Mouse (Mus musculus) central nervous system, embryonic 11.5 days (tissue): ENCODE data around the gene Cebpb. TPM values are rescaled to one million over a fixed set of nuclear protein-coding genes. Genes with fewer than 3 reads are reported as not detected.

ENCODE experiments used
- polyA plus RNA-seq: library from polyadenylated mRNA; depleted of rRNA; stranded (reverse); fragments of >200 nt; gene quantifications from 2 replicates; pipeline ENCODE4 v1.2.3, GENCODE M21; 2012; rRNA removed

Cebpb gene
- 6.3 and 6.8 TPM in 2 replicates for polyA plus RNA-seq

GRCm38 (mm10) chr2:167688498-167689451, at the start of gene Cebpb:
TSS of gene Cebpb (plus strand) at chr2:167688915.

GRCm38 (mm10) chr2:167661270-167662203, 27.2 kb upstream of the Cebpb start, which contains the start of gene Gm20431:
TSS of gene Gm20431 (minus strand) at chr2:167661496.

DNA sequence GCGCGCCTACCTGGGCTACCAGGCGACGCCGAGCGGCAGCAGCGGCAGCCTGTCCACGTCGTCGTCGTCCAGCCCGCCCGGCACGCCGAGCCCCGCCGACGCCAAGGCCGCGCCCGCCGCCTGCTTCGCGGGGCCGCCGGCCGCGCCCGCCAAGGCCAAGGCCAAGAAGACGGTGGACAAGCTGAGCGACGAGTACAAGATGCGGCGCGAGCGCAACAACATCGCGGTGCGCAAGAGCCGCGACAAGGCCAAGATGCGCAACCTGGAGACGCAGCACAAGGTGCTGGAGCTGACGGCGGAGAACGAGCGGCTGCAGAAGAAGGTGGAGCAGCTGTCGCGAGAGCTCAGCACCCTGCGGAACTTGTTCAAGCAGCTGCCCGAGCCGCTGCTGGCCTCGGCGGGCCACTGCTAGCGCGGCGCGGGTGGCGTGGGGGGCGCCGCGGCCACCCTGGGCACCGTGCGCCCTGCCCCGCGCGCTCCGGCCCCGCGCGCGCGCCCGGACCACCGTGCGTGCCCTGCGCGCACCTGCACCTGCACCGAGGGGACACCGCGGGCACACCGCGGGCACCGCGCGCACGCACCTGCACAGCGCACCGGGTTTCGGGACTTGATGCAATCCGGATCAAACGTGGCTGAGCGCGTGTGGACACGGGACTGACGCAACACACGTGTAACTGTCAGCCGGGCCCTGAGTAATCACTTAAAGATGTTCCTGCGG, 945 bp downstream of the Cebpb start, which contains the start of gene Tmem189:
TSS of gene Tmem189 (minus strand) at position 322 of the 718 bp plus-strand sequence.

Other genes with a start within 250 kb of the Cebpb start
- gene Rnf114, start 196.3 kb upstream of the Cebpb start, polyA plus RNA-seq = 74.8 and 110 TPM in 2 replicates
- gene Spata2, start 196.0 kb upstream of the Cebpb start, polyA plus RNA-seq = 22.9 and 26.1 TPM in 2 replicates
- gene Snai1, start 150.7 kb upstream of the Cebpb start, polyA plus RNA-seq = 14.7 and 46.6 TPM in 2 replicates
- gene Ube2v1, start 56.8 kb upstream of the Cebpb start, polyA plus RNA-seq = 119 and 151 TPM in 2 replicates
- gene Gm20431, start 27.4 kb upstream of the Cebpb start, polyA plus RNA-seq = 3.4 TPM in 1 of 2 replicates, not detected in the other
- gene Tmem189, start 907 bp downstream of the Cebpb start, polyA plus RNA-seq = 33.8 and 44.3 TPM in 2 replicates
- gene Ptpn1, start 243.1 kb downstream of the Cebpb start, polyA plus RNA-seq = 40.4 and 64.7 TPM in 2 replicates